Mouse (Mus musculus) layer of hippocampus, adult 11-12 months (tissue): Measurements from ENCODE around the gene Olfr1152.

ENCODE experiments used
- DNase-seq: peaks from one replicate; pipeline ENCODE4 v3.0.0; 2022; ENCODE audit warnings: low spot score

Gene Olfr1152

DNA sequence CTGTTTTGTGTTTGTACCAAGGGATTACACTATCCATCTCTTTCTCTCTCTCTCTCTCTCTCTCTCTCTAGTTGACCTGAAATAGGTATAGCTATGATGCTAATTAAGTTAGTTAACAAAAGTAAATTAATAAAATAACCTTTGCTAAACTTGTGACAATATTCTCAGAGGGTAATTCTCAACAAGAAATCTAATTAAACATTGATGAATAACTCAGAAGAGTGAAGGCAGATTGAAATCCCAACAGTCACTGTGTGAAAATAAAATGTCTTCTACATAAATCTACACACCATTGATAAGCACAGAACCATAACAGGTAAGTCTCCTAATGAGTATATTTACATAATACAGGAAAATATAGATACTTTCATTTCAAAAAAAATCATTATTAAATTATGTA, at the start of gene Olfr1152:
Gene Olfr1152, plus strand, starts transcription at position 301 of the 400 bp plus-strand sequence.
- DNase-seq: no peak

DNA sequence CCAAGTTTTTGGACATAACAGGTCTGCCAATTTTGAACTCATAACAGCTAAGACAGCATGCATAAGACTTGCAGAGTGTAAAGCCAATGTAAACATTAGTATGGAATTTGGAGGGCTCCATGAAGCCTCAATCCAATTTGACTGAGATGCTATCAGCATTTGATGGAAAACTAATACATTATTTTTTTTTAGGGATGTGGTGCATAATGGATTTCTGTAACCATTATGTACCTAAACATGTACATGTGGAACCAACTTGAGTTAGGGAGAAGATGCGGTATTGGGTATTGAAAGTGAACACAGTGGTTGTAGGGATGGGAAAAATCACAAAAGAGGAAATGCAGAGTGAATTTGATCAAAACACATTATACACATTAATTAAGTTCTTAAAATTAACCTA, 36.1 kb upstream of the Olfr1152 start, which contains the start of gene Olfr1148:
Gene Olfr1148, plus strand, starts transcription at position 301 of the 400 bp plus-strand sequence.
- DNase-seq: no peak

DNA sequence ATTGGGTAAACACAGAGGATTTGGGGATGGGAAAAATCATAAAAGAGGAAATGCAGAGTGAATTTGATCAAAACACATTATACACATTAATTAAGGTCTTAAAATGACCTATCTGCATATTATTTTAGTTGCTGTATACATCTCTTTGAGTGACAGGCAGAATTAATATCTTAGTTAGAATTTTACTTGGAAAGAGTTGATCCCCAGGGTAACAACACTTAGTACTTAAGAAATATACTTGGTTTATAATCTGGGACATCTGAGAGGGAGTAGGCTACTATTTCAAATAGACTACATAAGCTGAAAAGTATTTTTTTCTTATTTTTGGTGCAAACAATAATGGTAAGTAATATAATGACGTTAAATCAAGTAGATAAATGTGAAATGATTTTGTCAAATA, 22.6 kb upstream of the Olfr1152 start, which contains the start of gene Olfr1150-ps1:
Gene Olfr1150-ps1, plus strand, starts transcription at position 301 of the 400 bp plus-strand sequence.
- no peak for DNase-seq

DNA sequence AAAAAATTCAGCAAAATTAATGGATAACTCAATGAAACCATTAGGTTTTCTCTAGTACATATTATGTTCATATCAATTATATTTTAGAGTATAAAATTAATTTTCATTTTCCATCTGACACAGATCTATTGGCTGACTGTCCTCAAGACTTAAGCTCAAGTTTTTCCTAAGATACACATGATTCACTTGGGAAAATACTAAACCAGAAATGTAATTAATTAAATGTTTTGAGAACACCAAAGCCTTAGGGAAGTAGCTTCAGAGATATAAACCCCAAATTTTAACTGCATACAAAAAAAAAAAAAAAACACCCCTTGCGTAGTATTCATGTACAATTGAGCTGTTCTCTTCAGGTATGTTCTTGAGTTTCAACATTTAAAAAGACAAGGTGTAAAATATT, 10.7 kb upstream of the Olfr1152 start, which contains the start of gene Olfr1151:
Gene Olfr1151, plus strand, starts transcription at position 301 of the 400 bp plus-strand sequence.
- DNase-seq: no peak

DNA sequence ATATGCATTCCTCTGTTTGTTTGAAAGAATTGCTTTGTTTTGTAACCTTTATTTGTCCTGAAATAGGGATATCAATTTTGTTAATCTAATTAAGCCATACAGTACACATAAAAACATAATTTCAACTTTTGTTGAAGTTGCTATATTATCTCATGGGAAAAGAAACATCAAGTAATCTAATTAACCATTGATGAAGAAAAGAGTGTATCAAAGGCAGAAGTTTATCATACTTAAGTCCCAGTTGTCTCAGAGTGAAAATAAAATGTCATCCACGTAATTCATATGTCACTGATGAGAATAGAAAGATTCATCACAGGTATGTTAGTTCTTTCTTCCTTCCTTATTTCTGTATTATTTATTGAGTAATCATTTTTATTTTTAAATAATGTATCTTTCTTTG, 28.4 kb downstream of the Olfr1152 start, which contains the start of gene Olfr1153:
Gene Olfr1153, plus strand, starts transcription at position 301 of the 400 bp plus-strand sequence.
- DNase-seq: no peak

DNA sequence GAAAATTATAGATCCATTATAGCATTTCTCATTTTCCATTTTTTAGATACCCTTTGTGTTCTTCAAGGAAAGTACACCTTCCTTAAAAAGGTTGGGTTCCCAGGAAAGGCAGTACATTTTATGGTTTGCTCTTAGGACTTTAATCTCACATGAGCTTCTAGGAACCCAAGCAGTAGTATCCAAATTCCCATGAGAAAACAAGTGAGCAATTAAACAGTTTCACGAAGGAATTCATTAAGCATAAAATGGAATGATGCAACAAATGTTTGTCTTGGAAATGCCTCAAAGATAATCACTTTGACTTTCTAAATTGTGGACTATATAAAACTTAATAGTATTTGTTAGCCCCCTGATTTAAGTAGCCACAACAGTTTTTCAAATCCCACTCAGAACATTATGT, 38.8 kb downstream of the Olfr1152 start, which contains the start of gene Olfr1154:
Gene Olfr1154, minus strand, starts transcription at position 101 of the 400 bp plus-strand sequence.
- no peak for DNase-seq
